Mouse (Mus musculus) forebrain, embryonic 10.5 days (tissue): Measurements from ENCODE around the gene E2f7. TPM values are rescaled to one million over a fixed set of nuclear protein-coding genes. Genes with fewer than 3 reads are reported as not detected.

Experiments
- DNase-seq: peaks from one replicate; pipeline ENCODE4 v3.0.0-alpha.2; 2017; ENCODE audit warnings: low spot score; ENCODE audit errors: extremely low spot score
- H3K27ac ChIP-seq: fragments of 300-500 bp; sonication (generic); 2 replicates; pipeline ENCODE4 v1.5.1; 2016; ENCODE audit warnings: mild to moderate bottlenecking
- H3K27me3 ChIP-seq: fragments of 300-500 bp; sonication (generic); 2 replicates; pipeline ENCODE4 v1.6.1; 2016; ENCODE audit warnings: mild to moderate bottlenecking; ENCODE audit not compliant: poor library complexity, severe bottlenecking
- H3K36me3 ChIP-seq: fragments of 300-500 bp; sonication (generic); replicated peaks from 2 replicates; pipeline ENCODE4 v1.6.1; 2016; ENCODE audit warnings: mild to moderate bottlenecking, moderate library complexity
- H3K4me1 ChIP-seq: fragments of 300-500 bp; sonication (generic); 2 replicates; pipeline ENCODE4 v1.6.1; 2016
- H3K4me3 ChIP-seq: fragments of 300-500 bp; sonication (generic); 2 replicates; pipeline ENCODE4 v1.5.1; 2016; ENCODE audit warnings: mild to moderate bottlenecking, moderate library complexity
- H3K9me3 ChIP-seq: fragments of 300-500 bp; sonication (generic); 2 replicates; pipeline ENCODE4 v1.6.1; 2016; ENCODE audit warnings: mild to moderate bottlenecking, moderate library complexity
- WGBS: fragments of 180-500 bp; shearing (Covaris S2); methylation state at CpG from one replicate; pipeline ENCODE4 v1.1.7; 2016; 5-methylcytosine and 5-hydroxymethylcytosine counted together
- polyA plus RNA-seq: library from polyadenylated mRNA; unstranded; fragments of >200 nt; fragmentation: Nextera tagmentation; extraction: Ambion mirVana; gene quantifications from 2 replicates; pipeline ENCODE4 v1.2.1, GENCODE M21; 2016

Gene E2f7
- polyA plus RNA-seq, 1 experiment from 2014 or later, result 43.8 TPM

GRCm38 (mm10) chr10:110811862-110812225, 66.6 kb downstream of the E2f7 start:
- peaks cover 13% of the 10 kb centered on the region for H3K4me1 ChIP-seq
- H3K4me3 ChIP-seq, result no peak overlapping the region
- no peak for DNase-seq
- WGBS, result 62% methylated on average over 2 of the region's 2 CpGs
- peaks cover 42% of the 10 kb centered on the region for H3K27me3 ChIP-seq
- H3K36me3 ChIP-seq, result no peaks in the 10 kb centered on the region
- no peaks in the 10 kb centered on the region for H3K9me3 ChIP-seq
- no peak overlapping the region for H3K27ac ChIP-seq

DNA sequence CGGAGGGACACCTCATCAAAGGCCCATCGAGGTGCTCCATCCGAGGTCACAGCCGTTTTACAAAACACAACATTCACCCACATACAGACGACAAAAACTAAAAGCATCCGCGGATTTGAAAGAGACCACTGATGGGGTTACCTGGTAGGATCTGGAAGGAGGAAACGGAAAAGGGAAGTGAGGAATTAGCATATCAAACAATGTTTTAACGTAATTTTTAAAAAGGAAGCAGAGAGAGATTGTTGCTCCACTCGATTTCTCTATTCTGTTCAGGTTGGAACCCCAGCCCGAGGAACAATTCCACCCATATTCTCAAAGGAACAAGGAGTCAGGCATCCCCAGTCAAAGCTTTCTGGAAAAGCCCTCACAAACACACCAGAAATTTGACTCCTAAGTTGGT, 75.9 kb downstream of the E2f7 start:
- peaks cover under 1% of the 10 kb centered on the region; the same call in 1 of the 2 replicates for H3K27me3 ChIP-seq
- H3K27ac ChIP-seq, result no peak overlapping the region
- H3K36me3 ChIP-seq, result no peaks in the 10 kb centered on the region
- 86% methylated on average over 11 of the region's 11 CpGs for WGBS
- H3K4me3 ChIP-seq, result no peak overlapping the region
- DNase-seq, result no peak
- no peaks in the 10 kb centered on the region for H3K4me1 ChIP-seq
- H3K9me3 ChIP-seq, result no peaks in the 10 kb centered on the region

DNA sequence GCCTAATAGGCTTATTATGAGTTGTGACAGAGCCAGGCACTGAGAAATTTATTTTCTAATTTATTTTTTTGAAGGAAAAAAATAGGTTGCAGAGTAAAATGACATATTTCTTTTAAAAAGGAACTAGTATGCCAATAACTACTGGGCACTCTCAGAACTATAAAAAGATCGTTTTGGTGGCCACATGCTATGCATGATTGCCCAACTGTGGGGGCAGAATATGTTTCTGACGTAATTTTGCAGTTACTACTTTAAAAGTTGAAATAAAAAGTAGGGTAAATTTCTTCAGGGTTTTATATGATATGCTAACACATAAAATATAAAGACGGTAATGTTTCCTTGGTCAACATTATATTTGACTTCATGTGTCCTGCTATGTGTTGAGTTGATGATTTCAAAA, 76.5 kb downstream of the E2f7 start:
- Histone ChIP-seq H3K27ac (no peak overlapping the region), H3K27me3 (no peaks in the 10 kb centered on the region; the same call in 1 of the 2 replicates), H3K4me1 (no peaks in the 10 kb centered on the region), H3K36me3 (no peaks in the 10 kb centered on the region), H3K4me3 (no peak overlapping the region), H3K9me3 (no peaks in the 10 kb centered on the region)
- 92% methylated on average over 3 of the region's 3 CpGs for WGBS
- DNase-seq, result no peak

GRCm38 (mm10) chr10:110832336-110832735, 87.1 kb downstream of the E2f7 start:
- DNase-seq, result no peak
- no peak overlapping the region for H3K27ac ChIP-seq
- peaks cover 12% of the 10 kb centered on the region; the same call in 1 of the 2 replicates for H3K4me1 ChIP-seq
- H3K27me3 ChIP-seq, result no peaks in the 10 kb centered on the region
- H3K9me3 ChIP-seq, result no peaks in the 10 kb centered on the region
- 48% methylated on average over 6 of the region's 6 CpGs for WGBS
- no peaks in the 10 kb centered on the region for H3K36me3 ChIP-seq
- H3K4me3 ChIP-seq, result no peak overlapping the region

DNA sequence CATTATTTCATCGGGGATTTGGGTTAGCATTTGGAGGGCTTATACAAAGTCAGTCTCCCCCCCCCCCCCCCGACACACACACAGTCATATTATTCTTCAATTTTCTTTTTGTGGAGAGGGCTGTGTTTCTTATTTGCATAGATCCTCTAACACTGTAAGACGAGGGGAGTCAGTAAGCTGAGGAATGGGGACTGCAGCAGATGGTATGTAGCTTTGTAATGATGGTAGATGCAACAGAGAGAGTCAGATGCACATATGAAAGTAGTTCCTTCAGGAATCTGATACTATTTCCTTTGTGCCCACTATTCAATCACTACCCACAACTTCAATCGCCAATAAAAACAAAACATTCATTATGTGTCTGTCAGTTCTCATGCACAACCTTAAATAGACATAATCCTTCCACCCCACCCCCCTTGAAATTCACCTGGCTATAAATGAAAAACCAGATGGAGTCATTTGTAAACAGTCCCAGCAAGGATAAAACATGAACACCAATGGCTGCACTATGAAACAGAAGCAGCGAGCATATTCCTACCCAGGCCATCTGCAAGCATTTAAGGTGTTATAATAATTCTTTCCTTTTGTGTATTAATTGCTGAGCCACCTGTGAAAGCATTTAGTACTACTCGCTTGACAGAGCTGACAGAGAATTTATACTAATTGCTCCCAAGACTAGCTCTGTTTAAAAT, 90.0 kb downstream of the E2f7 start:
- 74% methylated on average over 6 of the region's 6 CpGs for WGBS
- Histone ChIP-seq H3K4me1 (peaks cover 12% of the 10 kb centered on the region; the same call in 1 of the 2 replicates), H3K36me3 (no peaks in the 10 kb centered on the region), H3K4me3 (no peak overlapping the region), H3K9me3 (no peaks in the 10 kb centered on the region), H3K27me3 (no peaks in the 10 kb centered on the region), H3K27ac (no peak overlapping the region)
- no peak for DNase-seq

Other genes with a start within 250 kb of the E2f7 start
- gene Csrp2, start 174.3 kb downstream of the E2f7 start, polyA plus RNA-seq, result 197 and 204 TPM in 2 replicates